Mouse (Mus musculus) thymus, postnatal 0 days (tissue): ENCODE results near the gene Dclk1. TPM values are rescaled to one million over a fixed set of nuclear protein-coding genes. Genes with fewer than 3 reads are reported as not detected.

ENCODE experiments used
- DNase-seq: peaks from one replicate; pipeline ENCODE4 v3.0.0-alpha.2; 2015; ENCODE audit warnings: low spot score
- polyA plus RNA-seq: library from polyadenylated mRNA; unstranded; fragments of >200 nt; fragmentation: Nextera tagmentation; extraction: Ambion mirVana; gene quantifications from 2 replicates; pipeline ENCODE4 v1.2.1, GENCODE M21; 2015

Gene Dclk1
- polyA plus RNA-seq, 1 experiment from 2014 or later, result 2.6 TPM

- DNase-seq, result no peak
These were observed 329.6 kb downstream of the Dclk1 start for GRCm38 (mm10) chr3:55571552-55572296.

- DNase-seq, result no peak
These were observed 330.1 kb downstream of the Dclk1 start for GRCm38 (mm10) chr3:55572297-55572681.

DNA sequence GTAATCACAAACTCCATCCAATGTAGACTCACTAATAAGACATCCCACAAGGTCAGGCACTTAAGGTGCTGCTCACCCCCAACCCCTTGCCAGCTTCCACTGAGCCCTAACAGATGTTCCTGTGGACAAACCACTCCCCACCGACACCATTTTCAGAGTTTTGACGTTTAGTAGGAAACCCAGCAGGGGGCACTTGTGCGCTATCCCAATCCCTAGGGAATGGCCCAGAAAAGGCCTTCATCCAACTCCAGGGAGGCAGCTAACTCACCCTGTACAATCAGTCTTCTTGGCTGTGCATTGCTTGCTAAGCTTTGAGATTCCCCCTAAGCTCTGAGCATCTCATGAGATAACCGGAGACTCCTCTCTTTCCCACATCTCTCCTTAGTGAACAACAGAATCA lies 331.8 kb downstream of the Dclk1 start:
- DNase-seq, result no peak

GRCm38 (mm10) chr3:55587434-55587971 lies 345.3 kb downstream of the Dclk1 start:
- DNase-seq, result no peak

GRCm38 (mm10) chr3:55587972-55588946 lies 346.1 kb downstream of the Dclk1 start:
- no peak for DNase-seq

Other genes with a start within 250 kb of the Dclk1 start
- gene Ccna1, start 186.9 kb upstream of the Dclk1 start, polyA plus RNA-seq, result 0.21 and 0.35 TPM in 2 replicates
- 16.6 and 18.7 TPM in 2 replicates for gene Spg20, start 130.3 kb upstream of the Dclk1 start, polyA plus RNA-seq
- 0.04 TPM in 1 of 2 replicates, not detected in the other for gene Ccdc169, start 105.0 kb upstream of the Dclk1 start, polyA plus RNA-seq
- gene Sohlh2, start 60.3 kb upstream of the Dclk1 start, polyA plus RNA-seq, result not detected in 2 replicates
- not detected in 2 replicates for gene Gm21954, start 229.8 kb downstream of the Dclk1 start, polyA plus RNA-seq